ENCODE assay signal across 29 mouse cellular contexts in the genomic region with DNA sequence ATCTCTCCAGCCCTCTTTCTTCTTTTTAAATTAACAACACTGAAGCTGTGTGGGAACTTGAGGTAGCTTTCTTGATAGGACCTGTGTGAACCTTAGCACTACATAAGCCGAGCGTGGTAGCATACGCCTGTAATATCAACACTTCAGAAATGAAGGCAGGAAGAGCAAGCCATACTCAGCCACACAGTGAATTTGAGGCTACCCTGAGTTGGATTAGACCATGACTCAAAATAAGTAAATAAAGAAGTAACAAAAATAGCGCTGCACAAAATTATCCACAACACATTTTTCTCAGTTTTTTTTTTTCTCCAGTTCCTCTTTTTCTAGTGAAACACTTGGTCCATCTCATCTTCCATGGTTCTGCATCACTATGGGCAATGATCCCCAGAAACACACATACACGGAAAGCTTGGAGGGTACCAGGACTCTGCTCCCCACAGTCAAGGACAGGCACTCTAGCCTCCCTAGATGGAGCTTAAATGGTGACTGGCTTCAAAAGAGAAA. TPM values are rescaled to one million over a fixed set of nuclear protein-coding genes. Genes with fewer than 3 reads are reported as not detected.
"Had no signal": no experiment of that assay in that cellular context is flagged by ENCODE, and none has a peak within 500 bp of the region (broad histone marks: within the 10 kb centered on the region; RNA-seq: fewer than 3 reads in every experiment).

No protein-coding gene starts in this region.

- H3K4me3 ChIP-seq: kidney, embryonic 15.5 days; layer of hippocampus, adult 2 months; limb, embryonic 12.5 days; limb, embryonic 15.5 days; megakaryocyte, embryonic 14.5 days; midbrain, embryonic 10.5 days; midbrain, embryonic 13.5 days had no signal

- DNase-seq: kidney, adult 8-10 months; kidney, postnatal 14 days; layer of hippocampus, adult 9-11 months; left cerebral cortex, postnatal 4 days; liver, postnatal 0 days; lung, embryonic 14.5 days; right cerebral cortex, postnatal 4 days; thymus, adult 2 months; thymus, postnatal 14 days; thymus, postnatal 4 days had no signal

- H3K9ac ChIP-seq: kidney, embryonic 15.5 days; limb, embryonic 12.5 days; limb, embryonic 15.5 days; liver, embryonic 14.5 days; liver, postnatal 0 days; lung, embryonic 14.5 days; midbrain, embryonic 13.5 days had no signal

- H3K9me3 ChIP-seq: kidney, embryonic 15.5 days; limb, embryonic 12.5 days; limb, embryonic 15.5 days; megakaryocyte, embryonic 14.5 days; midbrain, embryonic 10.5 days; midbrain, embryonic 13.5 days had no signal

- H3K27ac ChIP-seq: kidney, embryonic 15.5 days; layer of hippocampus, adult 2 months; limb, embryonic 12.5 days; limb, embryonic 15.5 days; liver, embryonic 14.5 days; midbrain, embryonic 10.5 days; midbrain, embryonic 13.5 days; stomach, postnatal 0 days had no signal

- H3K27me3 ChIP-seq: kidney, embryonic 15.5 days; limb, embryonic 12.5 days; limb, embryonic 15.5 days; megakaryocyte, embryonic 14.5 days; midbrain, embryonic 13.5 days had no signal

- H3K4me2 ChIP-seq: kidney, embryonic 15.5 days; limb, embryonic 12.5 days; limb, embryonic 15.5 days; liver, embryonic 11.5 days; lung, embryonic 14.5 days; midbrain, embryonic 13.5 days had no signal

- ATAC-seq: liver, postnatal 0 days; lung, postnatal 0 days; midbrain, embryonic 13.5 days; midbrain, embryonic 16.5 days had no signal

- H3K4me1 ChIP-seq: kidney, embryonic 15.5 days; limb, embryonic 12.5 days; midbrain, embryonic 10.5 days; midbrain, embryonic 13.5 days had no signal

RNA-seq across cellular contexts. Expression of a gene that starts 57.7 kb away (rescaled TPM):
- total RNA-seq: layer of hippocampus, adult 2 months; layer of hippocampus, postnatal 25 days; left cerebral cortex, adult 8-10 months; left cerebral cortex, postnatal 14 days; left cerebral cortex, postnatal 4 days had no signal
- polyA plus RNA-seq: kidney, embryonic 15.5 days; large intestine, adult 2 months; limb, embryonic 12.5 days; limb, embryonic 15.5 days; liver, embryonic 11.5 days; liver, embryonic 14.5 days; liver, postnatal 0 days; lung, embryonic 14.5 days; lung, postnatal 0 days; midbrain, embryonic 10.5 days; midbrain, embryonic 13.5 days; midbrain, embryonic 16.5 days; neural tube, embryonic 11.5 days; neural tube, embryonic 14.5 days; stomach, embryonic 14.5 days; stomach, postnatal 0 days; thymus, adult 2 months had no signal
